Mouse (Mus musculus): ENCODE measurements around the gene Gm21060. TPM values are rescaled to one million over a fixed set of nuclear protein-coding genes. Genes with fewer than 3 reads are reported as not detected.
A peak's percentile ranks its signal among the peaks of the same experiment; 100 is the strongest.
"Not testable (repeated sequence)": the region's sequence is repeated elsewhere in the genome, so short reads cannot be mapped to it uniquely, and the experiment has no call there.

The Gm21060 gene
- polyA plus RNA-seq, 1 experiment from 2014 or later: not detected

DNA sequence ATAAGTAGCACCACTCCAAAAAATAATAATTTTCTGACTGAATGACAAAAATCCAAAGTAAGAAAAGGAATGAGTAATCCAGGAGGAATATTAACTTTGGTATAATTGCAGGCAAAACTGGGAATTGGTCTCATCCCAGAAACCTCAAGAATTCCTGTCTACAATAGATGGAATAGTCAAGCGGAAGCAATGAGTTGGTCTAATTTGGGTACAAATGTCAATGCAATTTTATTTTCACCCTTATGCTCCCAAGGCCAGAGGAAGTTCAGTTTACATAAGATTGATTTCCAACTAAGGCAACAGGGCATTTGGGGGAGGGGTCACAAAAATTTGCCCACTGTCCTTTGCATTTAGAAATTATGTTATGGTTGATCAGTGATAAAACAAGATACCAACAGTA lies 21.4 kb downstream of the Gm21060 start:
- no peak overlapping the region for H3K4me2 ChIP-seq (ENCODE audit: low read depth, low read length)
- no peaks in the 10 kb centered on the region for H3K27me3 ChIP-seq (ENCODE audit: insufficient read depth, low read length)
- no peaks in the 10 kb centered on the region for H3K36me3 ChIP-seq (replicated peaks; ENCODE audit: insufficient read depth, low read length)
- no peaks in the 10 kb centered on the region for H3K9me3 ChIP-seq (ENCODE audit: low read length)
- H3K27ac ChIP-seq (ENCODE audit: low read depth): no peak overlapping the region
- H3K4me1 ChIP-seq (ENCODE audit: insufficient read depth): no peaks in the 10 kb centered on the region
- 74% methylated on average over 1 of the region's 1 CpGs for WGBS (ENCODE audit: insufficient replicate concordance)
- no peak for TF ChIP-seq EP300 (IDR thresholded peaks at IDR 0.05; ENCODE audit: low read depth)
- TF ChIP-seq CTCF (IDR thresholded peaks at IDR 0.05; ENCODE audit: low read depth): no peak
- no peak overlapping the region for H3K9ac ChIP-seq (replicated peaks)
- H3K4me3 ChIP-seq (ENCODE audit: low read depth, low read length): no peak overlapping the region
- ATAC-seq (no peak), DNase-seq (no peak)

DNA sequence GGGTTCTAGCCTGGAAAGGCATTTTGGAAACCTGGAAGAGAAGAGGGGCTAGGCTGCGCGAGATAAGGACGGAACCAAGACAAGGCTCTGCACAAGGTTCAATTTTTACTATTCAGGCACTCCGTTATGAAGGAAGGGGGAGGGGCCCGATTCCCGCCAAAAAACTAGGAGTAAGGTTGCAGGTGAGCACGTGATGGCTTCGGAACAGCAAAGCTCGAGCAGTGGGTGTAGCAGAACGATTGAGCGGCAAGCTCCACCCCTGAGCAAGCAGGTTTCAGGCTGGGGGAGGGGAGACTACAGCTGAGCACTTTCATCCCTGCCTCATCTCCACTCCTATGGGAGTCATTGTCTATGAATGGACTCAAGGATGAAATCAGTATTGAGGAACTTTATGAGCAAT lies 27.7 kb downstream of the Gm21060 start:
- WGBS (ENCODE audit: insufficient replicate concordance): 28% methylated on average over 11 of the region's 11 CpGs

DNA sequence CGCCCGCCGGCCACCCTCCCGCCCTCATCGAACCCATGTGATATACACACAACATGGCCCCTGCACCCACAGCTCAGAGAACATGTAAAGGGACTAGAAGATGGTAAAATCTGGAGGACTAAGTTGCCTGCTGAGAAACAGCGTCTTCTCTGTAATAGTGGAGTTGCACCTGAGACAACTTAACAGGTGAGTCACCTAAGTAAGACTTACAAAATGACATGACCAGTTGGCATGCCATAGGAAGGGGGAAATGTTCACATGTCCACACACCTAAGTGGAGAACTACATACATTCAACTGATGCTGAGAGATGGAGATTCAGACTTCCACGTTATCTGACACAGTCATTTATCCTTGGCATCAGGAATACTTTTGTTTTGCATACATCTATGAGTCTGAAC lies 29.7 kb downstream of the Gm21060 start:
- H3K27me3 ChIP-seq (ENCODE audit: insufficient read depth, low read length): no peaks in the 10 kb centered on the region
- H3K4me3 ChIP-seq (ENCODE audit: low read depth, low read length): no peak overlapping the region
- no peaks in the 10 kb centered on the region for H3K9me3 ChIP-seq (ENCODE audit: low read length)
- DNase-seq: no peak
- H3K36me3 ChIP-seq (replicated peaks; ENCODE audit: insufficient read depth, low read length): no peaks in the 10 kb centered on the region
- H3K4me2 ChIP-seq (ENCODE audit: low read depth, low read length): no peak overlapping the region
- no peak overlapping the region for H3K27ac ChIP-seq (ENCODE audit: low read depth)
- TF ChIP-seq EP300 (IDR thresholded peaks at IDR 0.05; ENCODE audit: low read depth) (no peak), CTCF (IDR thresholded peaks at IDR 0.05; ENCODE audit: low read depth) (no peak)
- no peaks in the 10 kb centered on the region for H3K4me1 ChIP-seq (ENCODE audit: insufficient read depth)
- no peak for ATAC-seq
- no peak overlapping the region for H3K9ac ChIP-seq (replicated peaks)
- 21% methylated on average over 7 of the region's 7 CpGs for WGBS (ENCODE audit: insufficient replicate concordance)

More for the DNA sequence above, 27.7 kb downstream of the Gm21060 start:
- not testable (repeated sequence) for H3K27me3 ChIP-seq (ENCODE audit: insufficient read depth, low read length); H3K9ac ChIP-seq (replicated peaks); H3K36me3 ChIP-seq (replicated peaks; ENCODE audit: insufficient read depth, low read length); H3K27ac ChIP-seq (ENCODE audit: low read depth); ATAC-seq; H3K4me3 ChIP-seq (ENCODE audit: low read depth, low read length); H3K4me1 ChIP-seq (ENCODE audit: insufficient read depth); H3K9me3 ChIP-seq (ENCODE audit: low read length); H3K4me2 ChIP-seq (ENCODE audit: low read depth, low read length); DNase-seq

DNA sequence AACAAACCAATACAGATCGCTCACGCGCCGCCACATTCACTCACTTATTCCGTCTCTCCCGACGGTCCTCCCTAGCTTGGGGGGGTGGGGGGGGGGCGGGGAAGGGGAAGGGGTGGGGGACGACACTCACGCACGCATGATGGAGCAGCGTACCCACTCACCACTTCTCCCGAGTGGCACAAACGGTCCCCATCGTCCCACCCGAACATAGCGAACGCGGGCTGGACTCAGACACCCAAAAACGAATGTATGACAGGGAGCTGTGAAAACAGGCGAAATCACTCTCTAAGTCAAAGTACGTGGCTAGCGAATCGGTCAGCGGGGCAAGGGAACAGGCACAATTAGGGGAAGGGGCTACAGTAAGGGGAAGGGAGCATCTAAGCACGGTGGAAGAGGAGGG lies 30.2 kb downstream of the Gm21060 start:
- Histone ChIP-seq H3K36me3 (replicated peaks; ENCODE audit: insufficient read depth, low read length) (no peaks in the 10 kb centered on the region), H3K27me3 (ENCODE audit: insufficient read depth, low read length) (no peaks in the 10 kb centered on the region), H3K27ac (ENCODE audit: low read depth) (no peak overlapping the region), H3K9me3 (ENCODE audit: low read length) (no peaks in the 10 kb centered on the region), H3K4me3 (ENCODE audit: low read depth, low read length) (no peak overlapping the region), H3K4me1 (ENCODE audit: insufficient read depth) (no peaks in the 10 kb centered on the region), H3K9ac (replicated peaks) (no peak overlapping the region), H3K4me2 (ENCODE audit: low read depth, low read length) (no peak overlapping the region)
- 3% methylated on average over 23 of the region's 26 CpGs for WGBS (ENCODE audit: insufficient replicate concordance)
- TF ChIP-seq EP300 (IDR thresholded peaks at IDR 0.05; ENCODE audit: low read depth) (no peak), CTCF (IDR thresholded peaks at IDR 0.05; ENCODE audit: low read depth) (no peak)
- DNase-seq (peak; percentile 95), ATAC-seq (no peak)

DNA sequence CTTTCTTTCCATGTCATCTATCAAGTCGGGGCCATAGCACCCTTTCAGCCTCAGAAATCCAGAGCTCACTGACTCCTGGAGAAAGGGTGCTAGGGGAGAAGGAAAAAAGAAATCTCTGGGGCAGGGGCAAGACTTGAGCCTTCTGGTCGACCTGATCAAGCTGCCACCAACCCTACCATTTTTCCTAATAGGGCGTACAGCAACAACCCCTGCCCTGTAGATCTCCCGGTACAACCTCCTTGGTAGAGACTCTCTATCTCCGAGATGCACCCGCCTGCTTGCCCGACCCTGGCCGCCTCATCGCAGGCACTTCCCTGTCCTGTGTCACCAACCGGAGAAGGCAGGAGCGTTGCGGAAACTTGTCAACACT lies 30.6 kb downstream of the Gm21060 start:
- Histone ChIP-seq H3K27ac (ENCODE audit: low read depth) (0 out of 2 replicates have a peak overlapping the region, but pooled peaks have one; percentile 29), H3K9me3 (ENCODE audit: low read length) (no peaks in the 10 kb centered on the region), H3K9ac (replicated peaks) (no peak overlapping the region), H3K27me3 (ENCODE audit: insufficient read depth, low read length) (no peaks in the 10 kb centered on the region), H3K4me1 (ENCODE audit: insufficient read depth) (no peaks in the 10 kb centered on the region), H3K36me3 (replicated peaks; ENCODE audit: insufficient read depth, low read length) (no peaks in the 10 kb centered on the region), H3K4me2 (ENCODE audit: low read depth, low read length) (no peak overlapping the region), H3K4me3 (ENCODE audit: low read depth, low read length) (no peak overlapping the region)
- ATAC-seq: no peak
- peak; percentile 65 for DNase-seq
- WGBS (ENCODE audit: insufficient replicate concordance): under 1% methylated on average over 12 of the region's 12 CpGs
- TF ChIP-seq EP300 (IDR thresholded peaks at IDR 0.05; ENCODE audit: low read depth): no peak
- TF ChIP-seq CTCF (IDR thresholded peaks at IDR 0.05; ENCODE audit: low read depth): no peak

DNA sequence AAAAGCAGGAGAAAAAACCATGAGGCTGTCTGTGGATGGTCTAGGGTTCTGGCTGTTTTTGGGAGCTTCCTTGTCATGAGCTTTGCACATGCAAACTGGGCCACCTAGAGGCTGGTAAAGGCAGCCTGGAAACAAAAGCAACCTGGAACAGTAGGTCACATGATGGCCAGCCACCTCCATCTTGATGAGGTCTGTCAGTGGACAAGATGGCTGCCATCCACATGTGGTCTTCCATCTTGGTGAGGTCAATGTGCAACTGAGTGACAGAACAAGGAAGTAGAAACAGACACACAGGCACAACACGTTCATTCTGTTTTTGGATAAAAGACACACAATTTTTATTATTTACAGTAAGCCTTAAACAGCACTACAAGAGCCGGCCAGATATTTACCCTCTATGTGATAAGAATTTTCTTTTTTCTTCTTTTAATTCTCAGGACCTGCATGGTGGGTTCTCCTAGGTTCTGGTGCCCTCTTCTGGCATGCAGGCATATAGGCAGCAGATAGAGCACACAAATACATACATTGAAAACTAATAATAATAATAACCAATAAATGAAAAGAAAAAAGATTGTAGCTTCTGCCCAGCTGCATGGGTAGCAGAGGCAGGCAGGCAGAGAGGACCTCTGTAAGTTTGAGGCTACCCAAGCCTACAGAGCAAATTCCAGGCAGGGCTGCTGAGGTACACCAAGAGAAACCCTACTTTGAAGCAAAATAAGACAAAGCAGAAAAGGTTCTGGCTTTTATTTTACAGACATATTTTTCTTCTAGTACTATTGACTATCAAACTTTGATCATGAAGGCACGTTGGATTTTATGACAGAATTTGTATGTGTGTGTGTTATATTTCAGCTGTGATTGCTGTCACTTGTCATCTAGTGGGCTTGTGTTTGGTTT lies 31.3 kb downstream of the Gm21060 start:
- Histone ChIP-seq H3K9me3 (ENCODE audit: low read length) (no peaks in the 10 kb centered on the region), H3K27ac (ENCODE audit: low read depth) (0 out of 2 replicates have a peak overlapping the region, but pooled peaks have one; percentile 29), H3K36me3 (replicated peaks; ENCODE audit: insufficient read depth, low read length) (no peaks in the 10 kb centered on the region), H3K4me1 (ENCODE audit: insufficient read depth) (no peaks in the 10 kb centered on the region), H3K27me3 (ENCODE audit: insufficient read depth, low read length) (no peaks in the 10 kb centered on the region), H3K4me2 (ENCODE audit: low read depth, low read length) (no peak overlapping the region), H3K4me3 (ENCODE audit: low read depth, low read length) (no peak overlapping the region), H3K9ac (replicated peaks) (no peak overlapping the region)
- ATAC-seq (peak; percentile 55), DNase-seq (peak; percentile 80)
- TF ChIP-seq EP300 (IDR thresholded peaks at IDR 0.05; ENCODE audit: low read depth) (0 out of 2 replicates have a peak, but pooled peaks have one; percentile 26), CTCF (IDR thresholded peaks at IDR 0.05; ENCODE audit: low read depth) (peak; percentile 66)
- 8% methylated on average over 3 of the region's 3 CpGs for WGBS (ENCODE audit: insufficient replicate concordance)

Measured in liver, postnatal 0 days (tissue).